Mouse (Mus musculus): ENCODE data around the gene Rnf214. TPM values are rescaled to one million over a fixed set of nuclear protein-coding genes. Genes with fewer than 3 reads are reported as not detected.
"Not testable (repeated sequence)": the region's sequence is repeated elsewhere in the genome, so short reads cannot be mapped to it uniquely, and the experiment has no call there.

Rnf214 gene
- total and polyA plus RNA-seq, 2 experiments from 2014 or later, result 32.4 to 42.9 TPM

DNA sequence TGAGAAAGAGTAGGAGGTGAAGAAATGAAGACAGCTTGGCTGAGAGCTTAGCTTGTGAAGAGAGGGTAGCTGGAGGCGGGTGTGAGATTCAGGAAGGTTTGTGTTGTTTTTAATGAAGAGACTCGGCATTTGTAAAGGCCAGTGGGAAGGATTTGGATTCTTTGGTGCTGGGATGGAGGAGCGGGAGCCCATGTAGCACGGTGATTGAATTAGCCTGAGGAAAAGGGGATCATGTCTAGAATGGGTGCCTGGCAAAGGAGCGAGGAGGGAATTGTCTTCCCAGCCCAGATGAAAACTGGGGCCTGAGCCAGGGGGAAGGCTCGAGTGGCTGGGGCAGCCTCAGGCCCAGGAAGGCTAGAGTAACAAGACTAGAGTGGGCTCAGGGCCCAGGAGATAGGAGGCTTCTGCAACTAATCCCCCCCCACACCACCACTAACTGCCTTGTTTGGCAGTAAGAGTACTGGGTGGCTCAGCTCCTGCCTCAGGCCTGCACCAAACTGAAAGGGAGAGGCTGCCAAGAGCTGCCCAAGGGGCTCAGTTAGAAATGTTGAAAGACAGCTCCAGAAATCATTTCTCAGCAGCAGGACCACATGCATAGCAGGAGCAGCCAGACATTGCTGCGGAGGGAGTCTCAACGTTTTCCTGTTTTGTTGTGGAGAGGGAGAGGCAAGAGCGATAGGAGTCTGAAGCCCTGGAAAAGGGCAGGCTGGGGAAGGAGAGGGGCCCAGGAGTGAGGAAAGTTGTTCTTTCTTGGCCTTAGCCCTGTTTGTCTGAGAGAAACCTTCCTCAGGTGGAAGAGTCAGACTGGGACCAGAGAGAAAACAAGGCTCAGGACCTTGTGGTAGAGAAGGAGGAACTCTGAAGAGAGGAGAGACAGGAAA is 56.9 kb downstream of the Rnf214 start:
- DNase-seq (ENCODE audit: low spot score) (peak; percentile 85), ATAC-seq (ENCODE audit: insufficient read depth, low read depth) (peak; percentile 85)
- Histone ChIP-seq H3K27ac (ENCODE audit: low read depth) (peak overlapping the region; percentile 85), H3K36me3 (replicated peaks; ENCODE audit: control insufficient read depth, insufficient read depth, low read length) (peaks cover 17% of the 10 kb centered on the region), H3K9me3 (replicated peaks; ENCODE audit: control insufficient read depth, low read length) (no peaks in the 10 kb centered on the region), H3K27me3 (ENCODE audit: control insufficient read depth, insufficient read depth, low read length) (no peaks in the 10 kb centered on the region), H3K9ac (replicated peaks; ENCODE audit: low read depth, low read length) (peak overlapping the region; percentile 34; the same call in 1 of the 2 replicates), H3K4me2 (ENCODE audit: low read depth, low read length) (0 out of 2 replicates have a peak overlapping the region, but pooled peaks have one; percentile 15), H3K4me3 (ENCODE audit: low read depth, low read length) (no peak overlapping the region), H3K4me1 (ENCODE audit: control insufficient read depth, insufficient read depth) (peaks cover 32% of the 10 kb centered on the region)
- TF ChIP-seq CTCF (IDR thresholded peaks at IDR 0.05; ENCODE audit: low read depth), result no peak
- TF ChIP-seq EP300 (IDR thresholded peaks at IDR 0.05; ENCODE audit: low read depth), result no peak
- WGBS, result 39% methylated on average over 9 of the region's 9 CpGs

DNA sequence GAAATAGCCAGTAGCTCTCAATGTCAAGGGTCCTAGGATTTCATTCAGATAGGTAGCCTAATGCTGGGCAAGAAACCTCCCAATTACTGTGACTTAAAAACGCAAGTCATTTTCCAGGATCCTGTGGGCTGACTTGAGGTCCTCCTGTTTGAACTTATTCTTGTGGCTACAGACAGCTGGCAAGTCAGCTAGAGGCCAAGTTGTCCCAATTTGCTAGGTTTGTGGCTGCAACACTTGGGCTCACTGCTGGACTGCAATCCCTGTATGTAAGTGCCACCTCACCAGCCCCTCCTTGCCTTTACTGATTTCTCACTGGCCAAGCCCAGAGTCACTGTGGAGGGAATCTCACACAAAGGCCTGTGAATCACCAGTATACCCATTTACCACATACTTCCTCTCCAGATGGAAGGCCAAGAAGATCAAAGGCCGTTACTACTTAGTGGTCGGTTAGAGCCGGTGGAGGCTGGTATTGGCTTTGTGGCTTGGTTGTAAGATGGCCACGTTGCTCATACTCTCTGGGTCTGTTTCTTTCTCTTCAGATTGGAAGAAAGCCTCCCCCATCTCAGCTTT is 59.7 kb downstream of the Rnf214 start:
- H3K4me2 ChIP-seq (ENCODE audit: low read depth, low read length), result no peak overlapping the region
- H3K9ac ChIP-seq (replicated peaks; ENCODE audit: low read depth, low read length), result no peak overlapping the region
- no peak for DNase-seq (ENCODE audit: low spot score)
- ATAC-seq (ENCODE audit: insufficient read depth, low read depth), result no peak
- H3K27me3 ChIP-seq (ENCODE audit: control insufficient read depth, insufficient read depth, low read length), result no peaks in the 10 kb centered on the region
- no peaks in the 10 kb centered on the region for H3K9me3 ChIP-seq (replicated peaks; ENCODE audit: control insufficient read depth, low read length)
- 0 out of 2 replicates have a peak, but pooled peaks cover 3% of the 10 kb centered on the region for H3K36me3 ChIP-seq (replicated peaks; ENCODE audit: control insufficient read depth, insufficient read depth, low read length)
- no peak overlapping the region for H3K27ac ChIP-seq (ENCODE audit: low read depth)
- no peak overlapping the region for H3K4me3 ChIP-seq (ENCODE audit: low read depth, low read length)
- TF ChIP-seq EP300 (IDR thresholded peaks at IDR 0.05; ENCODE audit: low read depth), result no peak
- no peak for TF ChIP-seq CTCF (IDR thresholded peaks at IDR 0.05; ENCODE audit: low read depth)
- H3K4me1 ChIP-seq (ENCODE audit: control insufficient read depth, insufficient read depth), result peaks cover 32% of the 10 kb centered on the region
- WGBS, result 79% methylated on average over 5 of the region's 5 CpGs

DNA sequence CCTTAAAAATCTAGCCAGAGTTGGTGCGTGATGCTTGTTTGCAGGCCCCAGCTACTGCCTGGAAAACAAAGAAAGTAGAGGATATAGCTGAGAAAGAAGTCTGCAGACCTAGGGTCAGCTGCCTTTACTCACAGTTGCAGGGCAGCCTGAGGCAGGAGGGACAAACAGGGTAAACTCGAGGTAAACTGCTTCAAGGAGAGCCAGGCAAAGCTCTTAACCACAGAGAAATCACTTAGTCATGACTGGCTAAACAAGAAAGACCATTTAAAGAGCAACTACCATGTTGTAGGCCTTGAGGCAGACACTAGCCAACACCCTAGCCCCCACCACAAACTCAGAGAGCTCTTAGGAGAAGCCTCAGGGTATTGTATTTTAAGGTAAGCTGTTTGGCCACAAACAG is 60.5 kb downstream of the Rnf214 start:
- not testable (repeated sequence) for H3K9ac ChIP-seq (replicated peaks; ENCODE audit: low read depth, low read length); H3K4me2 ChIP-seq (ENCODE audit: low read depth, low read length); H3K27me3 ChIP-seq (ENCODE audit: control insufficient read depth, insufficient read depth, low read length); H3K9me3 ChIP-seq (replicated peaks; ENCODE audit: control insufficient read depth, low read length); H3K27ac ChIP-seq (ENCODE audit: low read depth); ATAC-seq (ENCODE audit: insufficient read depth, low read depth); H3K4me3 ChIP-seq (ENCODE audit: low read depth, low read length); DNase-seq (ENCODE audit: low spot score); H3K36me3 ChIP-seq (replicated peaks; ENCODE audit: control insufficient read depth, insufficient read depth, low read length)
- 68% methylated on average over 2 of the region's 2 CpGs for WGBS
- peaks cover 34% of the 10 kb centered on the region for H3K4me1 ChIP-seq (ENCODE audit: control insufficient read depth, insufficient read depth)

DNA sequence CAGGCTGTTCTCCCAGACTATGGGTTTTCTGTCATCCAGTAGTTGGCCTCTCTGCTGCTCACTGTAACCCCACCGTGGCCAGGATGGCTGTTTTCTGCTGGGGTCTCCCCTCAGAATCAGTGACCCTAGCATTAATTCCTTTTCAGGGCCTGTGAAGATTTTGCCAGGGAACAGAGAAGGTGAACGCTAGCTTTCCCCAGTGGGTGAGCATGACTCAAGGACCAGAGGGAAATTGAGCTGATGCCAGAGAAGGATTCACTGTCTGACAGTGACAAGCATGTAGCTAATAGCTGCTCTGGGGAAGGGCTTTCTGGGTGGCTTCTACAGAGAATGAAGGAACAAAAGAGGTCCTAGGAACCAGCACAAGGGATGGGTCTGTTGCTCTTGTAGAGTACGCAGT is 61.2 kb downstream of the Rnf214 start:
- TF ChIP-seq EP300 (IDR thresholded peaks at IDR 0.05; ENCODE audit: low read depth), result no peak
- no peak for TF ChIP-seq CTCF (IDR thresholded peaks at IDR 0.05; ENCODE audit: low read depth)
- no peak overlapping the region for H3K4me2 ChIP-seq (ENCODE audit: low read depth, low read length)
- DNase-seq (ENCODE audit: low spot score) (no peak), ATAC-seq (ENCODE audit: insufficient read depth, low read depth) (no peak)
- H3K27ac ChIP-seq (ENCODE audit: low read depth), result no peak overlapping the region
- H3K9ac ChIP-seq (replicated peaks; ENCODE audit: low read depth, low read length), result no peak overlapping the region
- H3K9me3 ChIP-seq (replicated peaks; ENCODE audit: control insufficient read depth, low read length), result no peaks in the 10 kb centered on the region
- peaks cover 35% of the 10 kb centered on the region for H3K4me1 ChIP-seq (ENCODE audit: control insufficient read depth, insufficient read depth)
- WGBS, result 86% methylated on average over 3 of the region's 3 CpGs
- no peaks in the 10 kb centered on the region for H3K36me3 ChIP-seq (replicated peaks; ENCODE audit: control insufficient read depth, insufficient read depth, low read length)
- no peak overlapping the region for H3K4me3 ChIP-seq (ENCODE audit: low read depth, low read length)
- no peaks in the 10 kb centered on the region for H3K27me3 ChIP-seq (ENCODE audit: control insufficient read depth, insufficient read depth, low read length)

DNA sequence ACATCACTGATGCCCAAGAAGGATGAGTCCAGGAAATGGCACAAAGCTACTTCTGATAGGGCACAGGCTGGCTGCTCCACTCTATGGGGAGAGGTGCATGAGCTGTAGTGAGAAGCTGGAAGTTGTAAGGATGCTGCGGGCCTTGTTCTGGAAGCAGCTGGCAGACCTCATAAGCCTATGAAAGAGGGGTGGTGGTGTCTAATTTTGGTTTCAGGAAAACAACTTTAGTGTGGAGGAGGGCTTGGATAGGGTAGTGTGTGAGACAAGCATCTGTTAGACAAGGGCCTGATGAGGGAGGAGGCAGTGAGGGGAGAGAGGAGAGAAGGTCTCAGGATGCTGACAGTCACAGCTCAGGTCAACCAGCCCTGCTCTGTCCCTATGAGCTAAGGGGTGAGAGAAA is 62.9 kb downstream of the Rnf214 start:
- no peak overlapping the region for H3K9ac ChIP-seq (replicated peaks; ENCODE audit: low read depth, low read length)

More for the DNA sequence above, 62.9 kb downstream of the Rnf214 start:
- TF ChIP-seq EP300 (IDR thresholded peaks at IDR 0.05; ENCODE audit: low read depth) (no peak), CTCF (IDR thresholded peaks at IDR 0.05; ENCODE audit: low read depth) (no peak)
- DNase-seq (ENCODE audit: low spot score) (no peak), ATAC-seq (ENCODE audit: insufficient read depth, low read depth) (no peak)
- Histone ChIP-seq H3K36me3 (replicated peaks; ENCODE audit: control insufficient read depth, insufficient read depth, low read length) (no peaks in the 10 kb centered on the region), H3K9me3 (replicated peaks; ENCODE audit: control insufficient read depth, low read length) (no peaks in the 10 kb centered on the region), H3K4me2 (ENCODE audit: low read depth, low read length) (no peak overlapping the region), H3K4me1 (ENCODE audit: control insufficient read depth, insufficient read depth) (peaks cover 32% of the 10 kb centered on the region), H3K4me3 (ENCODE audit: low read depth, low read length) (no peak overlapping the region), H3K27ac (ENCODE audit: low read depth) (no peak overlapping the region), H3K27me3 (ENCODE audit: control insufficient read depth, insufficient read depth, low read length) (no peaks in the 10 kb centered on the region)
- 83% methylated on average over 1 of the region's 1 CpGs for WGBS

Measured in heart, postnatal 0 days (tissue).